Mouse (Mus musculus) kidney, adult 9 months (tissue): ENCODE results near the gene Olfr417.
"Not testable (repeated sequence)": the region's sequence is repeated elsewhere in the genome, so short reads cannot be mapped to it uniquely, and the experiment has no call there.

Source experiments
- DNase-seq: peaks from one replicate; pipeline ENCODE4 v3.0.0; 2022

Olfr417 gene

DNA sequence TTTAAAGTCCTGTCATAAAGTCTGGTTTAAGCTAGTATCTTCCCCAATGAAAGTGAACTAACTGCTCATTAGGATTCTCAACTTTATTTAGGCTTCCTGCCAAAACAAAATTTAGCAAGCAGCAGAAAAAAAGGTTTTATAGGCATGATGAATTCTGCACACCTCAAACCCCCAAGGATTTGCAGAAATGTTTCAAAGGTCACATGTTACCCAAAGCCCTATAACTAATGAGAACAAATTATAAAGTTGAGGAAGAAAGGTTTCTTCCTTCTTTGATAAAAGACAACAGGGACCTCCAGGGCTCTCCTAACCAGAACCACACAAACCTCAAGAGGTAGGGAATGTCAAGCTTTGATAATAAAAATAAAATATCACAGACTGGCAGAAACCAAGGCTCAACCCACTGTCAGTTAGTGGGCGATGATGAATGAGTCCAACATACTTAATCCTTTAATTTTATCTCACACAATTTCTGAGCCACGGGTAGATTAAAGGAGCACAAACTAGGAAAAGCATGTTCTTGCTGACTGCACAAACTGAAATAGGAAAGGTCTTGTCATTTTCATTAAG lies at the start of gene Olfr417:
Gene Olfr417 (plus strand): TSS at position 241 of the 570 bp plus-strand sequence.
- no peak for DNase-seq

DNA sequence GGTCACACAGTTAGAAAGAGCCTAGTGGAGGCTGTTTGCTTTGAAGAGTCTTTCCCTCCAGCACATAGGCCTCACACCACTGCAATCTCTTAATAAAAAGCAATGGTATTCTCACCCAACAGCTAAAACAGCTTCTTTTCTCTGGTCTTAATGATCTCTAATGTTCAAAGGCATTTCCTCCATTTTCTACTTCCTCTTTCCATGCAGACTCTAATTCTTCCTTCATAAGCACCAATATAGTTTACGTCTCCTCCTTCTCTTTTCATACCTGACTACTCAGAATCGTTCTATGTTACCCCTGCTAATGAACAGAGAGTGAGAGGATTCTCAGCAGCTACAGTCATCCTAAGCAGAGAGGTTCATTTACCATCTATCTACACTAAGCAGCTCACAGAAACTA lies 47.6 kb upstream of the Olfr417 start:
- DNase-seq = no peak

- DNase-seq = no peak
Measured at GRCm38 (mm10) chr1:174330218-174330617, 34.7 kb upstream of the Olfr417 start, which contains the start of gene Mptx1. Mptx1 (plus strand) TSS chr1:174330518.

DNA sequence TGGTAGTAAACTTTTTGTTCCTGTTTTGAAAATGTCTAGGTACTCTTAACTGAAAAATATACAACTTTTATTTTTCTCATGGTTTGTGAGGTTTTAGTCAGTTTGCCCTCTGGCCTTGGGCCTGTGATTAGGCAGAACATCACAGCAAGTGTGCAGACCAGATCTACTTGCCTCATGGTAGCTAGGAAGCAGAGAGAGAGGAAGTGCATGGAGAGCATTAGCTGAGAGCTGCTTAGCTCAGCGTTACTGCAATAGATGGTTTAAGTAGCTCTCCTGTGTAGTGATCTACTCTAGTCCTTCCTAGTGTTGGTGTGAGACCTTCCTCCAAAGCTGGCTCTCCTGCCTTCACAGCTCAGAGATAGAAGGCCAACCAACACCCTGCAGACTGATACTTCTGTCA lies 11.3 kb upstream of the Olfr417 start:
- DNase-seq = not testable (repeated sequence)

DNA sequence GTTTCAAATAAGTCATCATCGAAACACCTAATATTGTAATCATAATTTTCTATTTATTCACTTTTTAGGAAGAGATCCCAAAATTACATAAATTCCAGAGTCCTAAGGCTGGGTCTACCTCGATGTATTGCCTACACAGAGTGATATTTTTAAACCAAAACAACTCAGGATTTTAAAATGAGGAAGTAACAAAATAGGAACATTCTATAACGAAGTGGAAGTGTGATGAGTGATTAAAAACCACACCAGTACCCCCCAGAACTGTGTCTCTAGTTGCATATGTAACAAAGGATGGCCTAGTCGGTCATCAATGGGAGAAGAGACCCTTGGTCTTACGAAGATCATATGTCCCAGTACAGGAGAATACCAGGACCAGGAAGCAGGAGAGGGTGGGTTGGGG lies 10.3 kb upstream of the Olfr417 start:
- DNase-seq = no peak

DNA sequence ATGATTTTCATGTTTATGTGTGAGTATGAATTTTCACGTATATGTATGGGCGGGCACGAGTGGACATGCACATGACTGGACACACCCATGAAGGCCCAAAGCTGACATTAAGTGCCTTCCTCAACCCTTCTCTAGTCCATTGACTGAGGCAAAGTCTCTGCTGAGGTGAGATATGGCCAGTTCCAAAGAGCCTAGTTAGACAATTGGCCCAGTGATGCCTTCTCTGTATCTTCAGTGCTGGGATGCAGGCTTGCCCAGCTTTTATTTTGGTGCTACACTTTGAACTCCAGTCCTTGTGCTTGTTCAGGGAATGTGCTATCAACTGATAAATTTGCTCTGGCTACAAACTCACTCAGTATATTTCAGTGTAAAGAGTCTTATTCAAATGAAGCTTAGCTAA lies 8.9 kb downstream of the Olfr417 start:
- no peak for DNase-seq

GRCm38 (mm10) chr1:174390746-174391145 lies 25.8 kb downstream of the Olfr417 start, which contains the start of gene Olfr248:
Olfr248 (plus strand) TSS chr1:174391046.
- no peak for DNase-seq

DNA sequence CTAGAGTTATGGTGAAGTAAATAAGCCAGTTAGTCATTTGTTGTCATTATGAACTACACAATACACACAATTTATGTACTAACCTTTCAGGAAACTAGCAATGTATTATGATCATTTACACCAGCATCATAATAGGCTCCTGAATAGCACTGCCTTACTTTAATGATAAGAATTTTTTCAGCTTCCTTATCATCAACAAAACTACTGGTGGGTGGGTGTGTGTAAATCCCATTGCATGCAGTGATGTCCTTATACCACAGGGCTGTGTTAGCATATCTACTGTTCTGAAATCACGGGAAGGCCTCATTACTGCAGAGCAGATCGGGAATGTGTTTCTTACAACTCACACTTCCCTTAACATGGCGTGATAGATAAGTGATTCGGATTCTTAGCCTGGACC lies 58.0 kb downstream of the Olfr417 start:
- DNase-seq = no peak

GRCm38 (mm10) chr1:174423764-174424163 lies 58.8 kb downstream of the Olfr417 start, which contains the start of gene Olfr414:
Olfr414 (plus strand) TSS chr1:174424064.
- no peak for DNase-seq
